Mouse (Mus musculus): ENCODE measurements around the gene Uba52. TPM values are rescaled to one million over a fixed set of nuclear protein-coding genes. Genes with fewer than 3 reads are reported as not detected.

The Uba52 gene
- total RNA-seq, 2 experiments from 2014 or later: 886 to 927 TPM

DNA sequence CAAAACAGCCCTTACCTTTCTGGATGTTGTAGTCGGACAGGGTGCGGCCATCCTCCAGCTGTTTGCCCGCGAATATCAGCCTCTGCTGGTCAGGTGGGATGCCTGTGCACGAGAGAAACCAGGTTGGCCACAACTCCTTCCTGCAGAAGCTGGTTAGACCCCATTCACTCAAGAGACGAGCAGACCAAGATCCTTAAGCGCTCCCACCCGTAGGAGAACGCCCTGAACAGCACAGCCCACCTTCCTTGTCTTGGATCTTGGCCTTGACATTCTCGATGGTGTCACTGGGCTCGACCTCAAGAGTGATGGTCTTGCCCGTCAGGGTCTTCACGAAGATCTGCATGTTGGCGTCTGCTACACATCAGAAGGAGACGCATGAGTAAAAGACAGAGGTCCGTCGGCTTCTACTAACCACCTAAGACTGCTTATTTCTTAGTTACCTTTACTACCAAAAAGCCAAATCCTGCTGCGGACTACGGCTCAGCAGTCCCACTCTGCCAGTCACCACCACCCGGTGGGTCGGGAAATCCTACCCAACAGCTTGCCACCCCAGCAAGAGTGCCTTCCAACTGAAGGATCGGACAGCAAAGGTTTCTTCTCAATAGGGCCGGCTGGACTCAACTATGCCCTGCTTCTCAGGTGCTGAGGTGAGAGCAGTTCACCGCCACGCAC, 1.2 kb downstream of the Uba52 start:
- intact Hi-C loops (cut with DNase I): loop anchor here (5.0 kb wide), 1 partner anchor 157 kb away; the partner anchor contains the start of gene Upf1
- DNase-seq (ENCODE audit: low spot score in 2 of 2): no peak

DNA sequence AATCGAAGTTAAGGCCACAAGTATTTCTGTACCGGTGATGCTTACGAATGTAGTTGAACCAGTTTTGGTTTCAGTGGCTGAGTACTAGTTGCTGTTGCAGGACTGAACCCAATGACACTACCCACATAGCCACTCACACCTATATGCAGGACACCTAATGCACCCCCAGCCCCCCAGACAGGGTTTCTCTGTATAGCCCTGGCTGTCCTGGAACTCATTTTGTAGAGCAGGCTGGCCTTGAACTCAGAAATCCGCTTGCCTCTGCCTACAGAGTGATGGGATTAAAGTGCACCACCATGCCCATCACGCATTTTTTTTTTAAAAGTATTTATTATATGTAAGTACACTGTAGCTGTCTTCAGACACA, 3.6 kb downstream of the Uba52 start:
- DNase-seq (ENCODE audit: low spot score in 2 of 2): no peak
- intact Hi-C loops (cut with DNase I): loop anchor here (5.0 kb wide), 1 partner anchor 155 kb away; the partner anchor contains the start of gene Upf1

DNA sequence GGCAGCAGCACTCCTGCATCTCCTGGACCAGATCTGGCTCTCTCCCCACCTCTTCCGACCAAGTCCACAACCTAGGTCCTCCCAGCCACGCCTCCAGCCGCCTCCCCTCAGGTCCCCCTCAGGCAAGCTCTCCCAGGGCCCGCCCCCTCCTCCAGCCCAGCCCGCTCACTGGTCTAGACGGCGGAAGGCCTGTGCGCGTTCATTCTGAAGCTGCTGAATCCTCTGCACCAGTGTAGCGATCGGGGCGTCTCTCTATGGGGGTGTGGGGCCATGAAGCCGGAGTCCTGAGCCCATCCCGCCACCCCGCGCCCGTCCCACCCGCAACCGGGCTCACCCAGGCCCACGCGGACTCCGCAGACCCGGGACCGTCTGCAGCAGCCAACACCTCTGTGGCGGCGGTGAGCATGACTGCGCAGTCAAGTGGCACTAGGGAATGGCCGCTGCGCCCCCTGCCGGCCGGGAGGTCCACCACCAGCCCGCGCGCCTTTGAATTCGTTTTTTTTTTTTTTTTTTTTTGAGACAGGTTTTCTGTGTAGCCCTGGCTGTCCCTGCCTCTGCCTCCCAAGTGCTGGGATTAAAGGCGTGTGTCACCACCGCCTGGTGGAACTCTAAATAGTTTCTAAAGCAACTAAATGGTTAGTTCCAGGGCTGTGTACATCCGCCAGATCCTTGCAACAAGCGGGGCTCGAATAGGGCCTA, 4.1 kb downstream of the Uba52 start, which contains the start of gene Rex1bd:
Gene Rex1bd, minus strand, starts transcription at position 425 of the 699 bp plus-strand sequence.
- peak; percentile 94 to 95 for DNase-seq (ENCODE audit: low spot score in 2 of 2)
- intact Hi-C loops (cut with DNase I): loop anchor here (5.0 kb wide), 1 partner anchor 154 kb away; the partner anchor contains the start of gene Upf1

DNA sequence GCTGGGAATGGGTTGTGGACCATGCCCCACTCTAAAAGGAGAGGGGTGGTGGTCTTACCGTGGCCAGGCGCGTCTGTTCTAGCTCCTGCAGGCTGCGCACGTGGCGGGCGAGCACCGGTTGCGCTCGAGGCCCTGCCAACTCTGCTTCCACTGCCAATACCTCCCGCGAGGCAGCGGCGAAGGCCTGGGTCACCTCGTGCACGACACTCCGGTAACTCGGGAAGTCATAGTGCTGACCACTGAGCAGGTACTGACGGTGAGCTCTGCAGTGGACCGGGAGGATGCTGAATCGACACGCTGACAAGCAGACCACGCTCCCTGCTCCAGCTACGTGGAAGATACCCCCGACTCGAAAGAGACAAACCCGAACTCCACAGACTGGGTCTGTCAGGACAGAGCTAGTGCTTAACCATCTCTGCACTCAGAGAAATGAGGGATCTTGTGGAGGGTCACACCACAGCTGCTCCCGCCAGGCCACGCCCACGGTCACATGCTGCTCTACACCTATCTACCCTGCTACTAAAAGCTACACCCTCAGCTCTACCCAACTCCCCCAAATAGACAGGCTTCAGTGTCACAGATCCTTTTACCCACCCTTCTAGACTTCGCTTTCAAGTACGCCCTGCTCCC, 4.8 kb downstream of the Uba52 start:
- DNase-seq (ENCODE audit: low spot score in 2 of 2): no peak
- intact Hi-C loops (cut with DNase I): loop anchor here (5.0 kb wide), 1 partner anchor 154 kb away; the partner anchor contains the start of gene Upf1

DNA sequence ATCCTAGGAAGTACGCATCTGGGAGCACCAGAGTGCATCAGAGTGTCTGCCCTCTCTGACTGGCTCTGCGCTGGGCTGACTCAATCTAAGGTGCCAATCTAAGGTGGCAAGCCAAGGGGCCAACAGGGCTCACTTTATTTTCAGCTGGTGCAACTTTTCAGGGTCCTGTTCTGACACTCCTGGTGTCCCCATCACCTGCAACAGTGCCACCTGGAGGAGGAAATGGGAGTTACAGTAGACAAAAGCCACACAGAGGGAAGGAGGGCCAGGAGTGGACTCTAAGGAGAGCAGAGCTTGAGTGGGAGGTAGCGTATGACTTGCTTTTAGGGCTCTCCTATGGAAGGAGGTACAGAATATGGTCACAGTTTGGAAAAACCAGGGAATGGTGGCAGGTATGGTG, 5.8 kb downstream of the Uba52 start:
- intact Hi-C loops (cut with DNase I): loop anchor here (5.0 kb wide), 1 partner anchor 153 kb away; the partner anchor contains the start of gene Upf1
- peak; percentile 77 to 87 for DNase-seq (ENCODE audit: low spot score in 2 of 2)

DNA sequence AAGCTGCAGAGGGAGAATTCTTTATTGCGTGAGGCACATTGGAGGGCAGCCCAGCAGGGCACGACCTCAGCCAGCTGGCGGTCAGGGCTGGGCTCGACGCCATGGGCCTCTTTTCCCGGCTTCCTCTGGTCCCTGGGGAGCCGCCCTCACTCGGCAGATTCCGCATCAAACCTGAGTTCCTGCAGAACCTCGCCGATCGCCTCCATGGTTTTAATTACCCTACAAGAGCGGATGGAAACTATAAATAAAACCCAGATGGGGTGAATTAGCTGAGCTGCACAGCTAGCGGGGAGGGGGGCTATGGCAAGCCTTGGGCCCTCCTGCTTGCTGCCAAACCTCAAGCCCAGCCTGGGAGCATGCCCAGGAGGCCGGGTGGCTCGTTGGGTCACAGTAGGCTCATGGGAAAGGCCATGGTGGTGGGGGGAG, 6.3 kb downstream of the Uba52 start:
- intact Hi-C loops (cut with DNase I): no loop called here
- DNase-seq (ENCODE audit: low spot score in 2 of 2): peak; percentile 47

DNA sequence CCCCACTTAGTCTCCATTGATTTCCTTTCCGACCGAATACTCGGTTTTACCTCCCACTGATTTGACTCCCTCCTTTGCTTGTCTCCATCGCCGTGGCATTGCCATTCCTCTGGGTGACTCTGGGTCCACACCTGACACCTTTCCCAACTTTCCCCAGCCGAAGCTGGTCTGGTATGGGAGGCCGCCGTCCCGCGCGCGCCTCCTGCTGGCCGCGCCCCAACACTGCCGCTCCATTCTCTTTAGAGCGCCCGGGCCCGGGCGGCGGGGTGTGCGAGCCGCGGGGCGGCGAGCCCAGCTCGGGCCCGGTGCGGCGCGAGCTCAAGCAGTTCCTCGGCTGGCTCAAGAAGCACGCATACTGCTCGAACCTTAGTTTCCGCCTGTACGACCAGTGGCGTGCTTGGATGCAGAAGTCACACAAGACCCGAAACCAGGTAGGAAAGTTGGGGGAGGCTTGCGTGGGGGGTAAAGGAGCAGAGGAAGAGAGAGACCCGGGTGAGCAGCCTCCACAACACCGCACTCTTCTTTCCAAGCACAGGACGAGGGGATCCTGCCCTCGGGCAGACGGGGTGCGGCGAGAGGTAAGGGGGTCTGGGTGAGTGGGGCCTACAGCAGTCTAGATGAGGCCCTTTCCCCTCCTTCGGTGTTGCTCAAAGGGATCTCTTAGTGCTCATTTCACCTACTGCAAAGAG, 7.4 kb downstream of the Uba52 start:
- DNase-seq (ENCODE audit: low spot score in 2 of 2): peak; percentile 55 to 63
- intact Hi-C loops (cut with DNase I): loop anchor here (1.0 to 2.0 kb wide), 2 partner anchors 86 to 120 kb away; no protein-coding TSS in a partner anchor

DNA sequence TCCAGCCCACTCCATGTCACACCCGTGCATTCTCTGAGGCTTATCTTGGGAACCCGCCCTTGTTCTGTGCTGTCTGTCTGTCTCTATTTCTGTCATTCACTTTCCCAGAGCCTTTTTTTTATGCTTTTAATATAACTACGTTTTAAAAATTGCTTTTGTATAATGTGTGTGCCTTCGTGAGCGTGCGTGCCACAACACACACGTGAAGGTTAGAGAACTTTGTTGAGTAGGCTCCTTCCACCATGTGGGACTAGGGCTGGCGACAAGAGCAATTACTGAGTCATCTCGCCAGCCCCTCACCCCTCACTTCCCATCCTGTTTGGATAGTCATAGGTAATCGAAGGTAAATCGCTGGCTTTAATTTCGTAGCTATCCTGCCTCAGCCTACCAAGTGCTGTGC, 8.1 kb downstream of the Uba52 start:
- intact Hi-C loops (cut with DNase I): loop anchor here (2.0 kb wide), 1 partner anchor 86 kb away; no protein-coding TSS in a partner anchor
- DNase-seq (ENCODE audit: low spot score in 2 of 2): peak in 1 of 2 experiments; percentile 38

DNA sequence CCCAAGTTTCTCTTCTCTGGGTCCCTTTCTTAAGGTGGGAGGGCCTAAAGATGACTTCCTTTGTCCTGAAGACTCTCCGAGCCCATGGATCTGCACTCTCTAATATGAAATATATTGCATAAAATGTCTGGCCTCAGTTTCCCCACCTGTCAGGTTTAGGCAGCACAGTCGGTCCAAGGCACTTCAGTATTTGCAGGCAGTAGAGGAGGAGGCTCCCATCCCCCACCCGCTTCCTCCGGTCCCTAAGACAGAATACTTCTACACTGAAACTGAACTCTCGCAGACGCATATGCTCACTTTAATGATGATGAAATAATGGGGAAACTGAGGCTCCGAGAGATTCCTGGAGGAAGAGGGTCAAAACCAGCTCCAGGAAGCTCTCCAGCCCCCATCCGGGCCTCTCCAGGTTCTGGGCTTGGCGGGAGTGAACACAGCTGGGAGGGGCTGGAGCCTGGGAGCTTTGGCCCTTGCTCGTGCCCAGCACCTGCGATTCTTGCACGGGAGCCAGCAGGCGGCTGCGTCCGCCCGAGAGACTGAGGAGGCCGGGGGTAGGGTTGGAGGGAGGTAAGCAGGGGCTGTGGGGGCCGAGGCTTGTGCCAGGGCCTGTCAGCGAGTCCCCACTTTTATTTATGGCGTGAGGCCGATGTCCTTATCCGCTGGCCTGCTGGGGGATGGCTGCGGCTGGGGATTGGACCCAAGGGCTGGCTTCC, 8.6 kb downstream of the Uba52 start:
- DNase-seq (ENCODE audit: low spot score in 2 of 2): no peak
- intact Hi-C loops (cut with DNase I): loop anchor here (2.0 kb wide), 1 partner anchor 85 kb away; no protein-coding TSS in a partner anchor

DNA sequence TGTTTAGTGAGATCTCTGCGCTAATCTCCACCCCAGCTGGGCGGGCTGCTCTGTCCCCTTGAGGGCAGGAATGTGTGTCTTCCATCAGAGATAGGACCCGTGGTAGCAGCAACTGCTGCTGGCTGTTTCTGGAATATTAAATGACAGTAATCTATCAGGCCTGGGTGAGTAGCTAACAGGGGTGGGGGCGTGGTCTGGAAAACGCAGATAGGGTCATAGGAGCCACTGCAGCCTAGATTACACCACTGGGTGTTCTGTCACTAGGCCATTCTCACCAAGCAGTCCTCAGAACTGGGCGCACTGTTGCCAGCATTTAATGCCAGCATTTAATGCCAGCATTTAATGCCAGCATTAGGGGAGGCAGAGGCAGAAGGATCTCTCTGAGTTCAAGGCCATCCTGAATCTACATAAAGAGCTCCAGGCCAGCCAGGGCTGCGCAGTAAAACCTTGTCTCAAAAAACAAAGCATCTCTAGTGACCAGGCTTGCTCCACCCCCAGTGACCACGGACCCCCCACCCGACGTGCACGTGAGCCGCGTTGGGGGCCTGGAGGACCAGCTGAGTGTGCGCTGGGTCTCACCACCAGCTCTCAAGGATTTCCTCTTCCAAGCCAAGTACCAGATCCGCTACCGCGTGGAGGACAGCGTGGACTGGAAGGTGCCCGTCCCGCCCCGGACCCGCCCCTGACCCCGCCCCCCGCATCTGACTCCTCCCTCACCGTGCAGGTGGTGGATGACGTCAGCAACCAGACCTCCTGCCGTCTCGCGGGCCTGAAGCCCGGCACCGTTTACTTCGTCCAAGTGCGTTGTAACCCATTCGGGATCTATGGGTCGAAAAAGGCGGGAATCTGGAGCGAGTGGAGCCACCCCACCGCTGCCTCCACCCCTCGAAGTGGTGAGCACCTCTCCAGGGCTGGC, 10.0 kb downstream of the Uba52 start:
- intact Hi-C loops (cut with DNase I): no loop called here
- DNase-seq (ENCODE audit: low spot score in 2 of 2): no peak

DNA sequence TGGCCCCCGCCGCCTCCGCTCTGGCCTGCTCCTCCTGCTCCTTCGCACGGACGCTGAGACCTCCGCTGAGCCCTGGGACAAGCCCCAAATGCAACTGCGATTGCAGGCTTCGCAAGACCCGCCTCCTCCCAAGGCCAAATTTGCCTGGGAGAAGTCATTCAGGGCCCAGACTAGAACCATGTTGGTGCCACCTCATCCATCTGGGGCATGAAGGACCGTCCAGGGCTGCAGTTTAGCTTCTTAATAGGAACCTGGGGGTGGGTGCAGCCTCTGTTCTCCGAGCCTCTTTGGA, 14.9 kb downstream of the Uba52 start:
- no peak for DNase-seq (ENCODE audit: low spot score in 2 of 2)
- intact Hi-C loops (cut with DNase I): no loop called here

DNA sequence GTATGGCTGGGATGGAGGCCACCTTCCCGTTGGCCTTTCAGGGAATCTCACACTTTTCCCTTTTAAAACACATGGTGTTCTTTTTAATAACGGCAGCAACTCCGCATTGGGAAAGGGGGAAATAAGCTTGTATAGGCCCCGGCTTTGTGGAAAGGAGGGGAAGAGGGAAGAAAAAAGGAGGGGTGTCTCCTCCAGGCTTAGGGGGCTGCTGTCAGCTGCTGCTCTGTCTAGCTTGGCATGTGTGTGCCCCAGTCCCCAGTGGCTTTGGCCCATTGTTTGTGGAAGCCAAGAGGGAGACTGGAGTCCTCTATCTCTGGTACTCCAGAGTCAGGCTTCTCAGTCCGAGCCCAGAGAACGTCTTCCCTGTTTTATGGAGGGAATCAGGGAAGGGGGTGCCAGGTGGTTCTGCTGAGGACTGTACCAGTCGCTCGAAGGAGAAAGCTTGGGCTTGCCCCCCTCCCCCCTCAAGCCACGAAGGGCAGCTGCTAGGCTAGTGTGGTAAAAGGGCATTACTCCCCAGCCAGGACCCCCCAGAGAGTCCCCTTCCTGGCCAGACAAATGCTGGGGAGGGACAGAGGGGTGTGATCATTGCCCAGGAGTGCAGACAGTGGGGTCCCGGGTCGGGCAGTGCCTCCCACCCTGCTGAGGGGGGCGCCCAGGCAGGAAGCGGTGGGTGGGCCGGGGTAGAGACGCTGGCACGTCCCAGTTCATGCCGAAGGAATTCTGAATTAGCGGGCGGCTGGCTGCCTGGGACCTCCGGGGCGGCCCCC, 15.4 kb downstream of the Uba52 start:
- DNase-seq (ENCODE audit: low spot score in 2 of 2): no peak
- intact Hi-C loops (cut with DNase I): no loop called here

DNA sequence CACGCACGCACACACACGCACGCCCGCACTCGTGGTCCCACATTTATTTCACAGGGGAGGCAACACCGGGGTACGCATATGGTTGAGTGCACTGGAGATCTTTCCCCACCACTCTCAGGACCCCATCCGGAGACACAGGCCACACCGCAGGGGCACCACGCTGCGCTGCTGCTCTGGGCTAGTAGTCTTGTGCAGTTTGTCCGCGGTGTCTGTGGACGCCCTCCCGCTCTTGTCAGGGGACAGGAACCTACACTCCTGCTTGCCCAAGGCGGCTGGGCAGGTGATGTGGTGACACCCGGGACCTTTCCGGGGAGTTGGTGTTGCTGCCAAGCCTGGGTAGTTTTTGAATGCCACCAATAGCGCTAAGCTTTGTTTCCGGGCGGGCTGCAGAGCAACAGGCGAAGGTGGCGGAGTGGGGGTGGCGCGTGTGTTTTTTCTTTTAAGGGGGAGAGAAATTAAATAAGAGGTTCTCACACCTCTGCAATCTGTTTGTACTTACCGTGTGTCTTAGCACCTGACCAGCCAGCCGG, 16.1 kb downstream of the Uba52 start:
- DNase-seq (ENCODE audit: low spot score in 2 of 2): no peak
- intact Hi-C loops (cut with DNase I): no loop called here

DNA sequence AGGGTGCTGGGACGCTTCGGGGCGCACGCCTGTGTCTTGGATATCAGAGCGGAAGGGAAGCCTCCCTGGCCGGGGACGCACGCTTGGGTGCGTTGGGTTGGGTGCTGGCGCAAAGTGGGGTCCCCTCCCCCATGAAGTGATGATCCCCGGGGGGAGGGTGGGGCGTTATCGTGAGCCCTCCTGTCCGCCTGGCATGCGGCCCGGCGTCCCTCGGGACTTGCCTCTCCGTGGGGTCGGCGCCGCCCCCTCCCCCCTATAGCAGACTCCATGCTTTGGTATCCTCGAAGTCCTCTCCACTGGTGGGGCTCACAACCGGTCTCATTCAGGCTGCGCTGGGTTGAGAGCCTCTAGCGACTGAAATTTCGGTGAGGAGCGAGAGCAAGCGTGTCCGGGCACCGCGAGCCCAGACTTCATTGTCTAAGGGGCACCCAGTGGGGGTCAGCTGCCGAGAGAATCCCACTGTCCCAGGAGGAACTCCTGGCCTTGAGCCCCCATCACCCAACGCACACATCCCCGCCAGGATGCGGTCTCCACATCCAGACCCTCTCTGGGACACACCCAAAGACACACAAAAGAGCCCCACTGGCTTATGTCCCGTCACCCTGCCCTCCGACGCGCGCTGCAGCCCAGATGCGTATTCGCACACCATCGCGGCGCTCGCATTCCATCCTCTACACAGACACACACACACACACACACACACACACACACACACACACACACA, 16.7 kb downstream of the Uba52 start:
- intact Hi-C loops (cut with DNase I): no loop called here
- no peak for DNase-seq (ENCODE audit: low spot score in 2 of 2)

DNA sequence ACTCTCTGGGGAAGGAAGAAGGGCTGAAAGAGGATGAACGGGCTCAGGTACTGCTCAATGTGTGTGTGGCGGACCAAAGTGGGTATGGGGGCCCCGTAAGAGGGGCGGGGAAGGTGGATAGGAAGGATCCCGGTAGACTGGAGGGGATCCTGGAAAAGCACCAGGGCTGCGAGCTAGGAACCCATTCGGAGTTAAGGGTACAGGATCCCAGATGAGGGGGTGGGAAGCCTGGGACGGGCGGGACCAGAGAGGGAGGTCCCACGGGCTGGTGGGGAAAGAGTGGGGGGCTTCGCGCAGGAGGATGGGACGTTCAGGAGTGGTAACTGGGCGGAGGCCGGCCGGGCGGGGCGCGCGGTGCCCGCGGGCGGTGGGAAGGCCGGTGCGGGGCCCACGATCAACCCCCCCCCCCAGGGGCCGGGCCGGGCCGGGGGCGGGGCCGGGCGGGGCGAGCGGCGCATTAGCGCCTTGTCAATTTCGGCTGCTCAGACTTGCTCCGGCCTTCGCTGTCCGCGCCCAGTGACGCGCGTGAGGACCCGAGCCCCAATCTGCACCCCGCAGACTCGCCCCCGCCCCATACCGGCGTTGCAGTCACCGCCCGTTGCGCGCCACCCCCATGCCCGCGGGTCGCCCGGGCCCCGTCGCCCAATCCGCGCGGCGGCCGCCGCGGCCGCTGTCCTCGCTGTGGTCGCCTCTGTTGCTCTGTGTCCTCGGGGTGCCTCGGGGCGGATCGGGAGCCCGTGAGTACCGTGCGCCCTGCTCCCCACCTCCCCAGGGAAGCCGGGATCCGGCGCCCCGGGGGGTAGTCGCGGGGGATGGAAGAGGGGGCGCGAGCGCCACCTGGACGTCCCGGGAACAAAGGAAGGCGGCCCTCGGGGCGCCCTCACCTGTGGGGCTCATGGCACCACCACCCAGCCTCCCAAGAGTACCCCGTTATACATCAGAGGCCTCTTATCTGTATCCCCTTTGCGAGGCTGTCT, 17.6 kb downstream of the Uba52 start, which contains the start of gene Crlf1:
Gene Crlf1, plus strand, starts transcription at position 495 of the 977 bp plus-strand sequence.
- intact Hi-C loops (cut with DNase I): no loop called here
- DNase-seq (ENCODE audit: low spot score in 2 of 2): no peak

Data from left cerebral cortex, postnatal 25 days (tissue).